Mouse (Mus musculus) midbrain, embryonic 10.5 days (tissue): ENCODE results near the gene Cst9. TPM values are rescaled to one million over a fixed set of nuclear protein-coding genes. Genes with fewer than 3 reads are reported as not detected.

Experiments used
- DNase-seq: peaks from one replicate; pipeline ENCODE4 v3.0.0-alpha.2; 2017; ENCODE audit warnings: low spot score
- H3K27ac ChIP-seq: fragments of 300-500 bp; sonication (generic); replicated peaks from 2 replicates; pipeline ENCODE4 v1.5.1; 2016; ENCODE audit warnings: mild to moderate bottlenecking
- H3K27me3 ChIP-seq: fragments of 300-500 bp; sonication (generic); 2 replicates; pipeline ENCODE4 v1.6.1; 2016; ENCODE audit warnings: low read depth, mild to moderate bottlenecking; ENCODE audit not compliant: poor library complexity, severe bottlenecking
- H3K36me3 ChIP-seq: fragments of 300-500 bp; sonication (generic); 2 replicates; pipeline ENCODE4 v1.6.1; 2016; ENCODE audit warnings: mild to moderate bottlenecking, moderate library complexity
- H3K4me1 ChIP-seq: fragments of 300-500 bp; sonication (generic); 2 replicates; pipeline ENCODE4 v1.6.1; 2016
- H3K4me3 ChIP-seq: fragments of 300-500 bp; sonication (generic); 2 replicates; pipeline ENCODE4 v1.5.1; 2016; ENCODE audit warnings: mild to moderate bottlenecking, moderate library complexity
- H3K9me3 ChIP-seq: fragments of 300-500 bp; sonication (generic); replicated peaks from 2 replicates; pipeline ENCODE4 v1.6.1; 2016; ENCODE audit warnings: mild to moderate bottlenecking
- polyA plus RNA-seq: library from polyadenylated mRNA; unstranded; fragments of >200 nt; fragmentation: Nextera tagmentation; extraction: Ambion mirVana; gene quantifications from 2 replicates; pipeline ENCODE4 v1.2.1, GENCODE M21; 2016

Cst9 gene
- polyA plus RNA-seq, 1 experiment from 2014 or later = not detected

DNA sequence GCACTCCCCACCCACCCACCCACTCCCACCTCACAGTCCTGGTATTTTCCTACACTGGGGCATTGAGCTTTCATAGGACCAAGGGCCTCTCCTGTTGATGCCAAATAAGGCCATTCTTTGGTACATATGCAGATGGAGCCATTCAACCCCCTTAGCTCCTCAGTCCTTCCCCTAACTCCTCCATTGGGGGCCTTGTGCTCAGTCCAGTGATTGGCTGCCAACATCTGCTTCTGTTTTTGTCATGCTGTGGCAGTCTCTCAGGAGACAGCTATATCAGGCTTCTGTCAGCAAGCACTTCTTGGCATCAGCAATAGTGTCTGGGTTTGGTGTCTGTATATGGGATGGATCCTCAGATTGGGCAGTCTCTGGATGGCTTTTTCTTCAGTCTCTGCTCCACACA is 49.8 kb downstream of the Cst9 start:
- Histone ChIP-seq H3K4me3 (no peak overlapping the region), H3K27me3 (no peaks in the 10 kb centered on the region), H3K4me1 (peaks cover 6% of the 10 kb centered on the region), H3K9me3 (no peaks in the 10 kb centered on the region), H3K27ac (no peak overlapping the region), H3K36me3 (no peaks in the 10 kb centered on the region)
- no peak for DNase-seq

Other genes with a start within 250 kb of the Cst9 start
- 131 and 152 TPM in 2 replicates for gene Nxt1, start 162.5 kb upstream of the Cst9 start, polyA plus RNA-seq
- gene Gzf1, start 154.1 kb upstream of the Cst9 start, polyA plus RNA-seq = 27.2 and 30.1 TPM in 2 replicates
- gene Napb, start 102.7 kb upstream of the Cst9 start, polyA plus RNA-seq = 7.5 and 13.6 TPM in 2 replicates
- gene Cstl1, start 84.8 kb upstream of the Cst9 start, polyA plus RNA-seq = not detected in 2 replicates
- not detected in 2 replicates for gene Cst11, start 63.6 kb upstream of the Cst9 start, polyA plus RNA-seq
- not detected in 2 replicates for gene 8030411F24Rik, start 53.1 kb upstream of the Cst9 start, polyA plus RNA-seq
- gene Cst12, start 45.8 kb upstream of the Cst9 start, polyA plus RNA-seq = not detected in 2 replicates
- not detected in 2 replicates for gene Cst8, start 36.4 kb upstream of the Cst9 start, polyA plus RNA-seq
- not detected in 2 replicates for gene Cst13, start 15.1 kb upstream of the Cst9 start, polyA plus RNA-seq
- not detected in 2 replicates for gene 9230104L09Rik, start 29.9 kb downstream of the Cst9 start, polyA plus RNA-seq
- gene Cst3, start 40.5 kb downstream of the Cst9 start, polyA plus RNA-seq = 291 and 331 TPM in 2 replicates
- not detected in 2 replicates for gene Gm1330, start 168.1 kb downstream of the Cst9 start, polyA plus RNA-seq
- not detected in 2 replicates for gene Gm10750, start 182.1 kb downstream of the Cst9 start, polyA plus RNA-seq